Mouse (Mus musculus) forebrain, embryonic 10.5 days (tissue): ENCODE measurements around the gene Rab23. TPM values are rescaled to one million over a fixed set of nuclear protein-coding genes. Genes with fewer than 3 reads are reported as not detected.

Experiments used
- DNase-seq: peaks from one replicate; pipeline ENCODE4 v3.0.0-alpha.2; 2017; ENCODE audit warnings: low spot score; ENCODE audit errors: extremely low spot score
- H3K27ac ChIP-seq: fragments of 300-500 bp; sonication (generic); 2 replicates; pipeline ENCODE4 v1.5.1; 2016; ENCODE audit warnings: mild to moderate bottlenecking
- H3K27me3 ChIP-seq: fragments of 300-500 bp; sonication (generic); 2 replicates; pipeline ENCODE4 v1.6.1; 2016; ENCODE audit warnings: mild to moderate bottlenecking; ENCODE audit not compliant: poor library complexity, severe bottlenecking
- H3K36me3 ChIP-seq: fragments of 300-500 bp; sonication (generic); replicated peaks from 2 replicates; pipeline ENCODE4 v1.6.1; 2016; ENCODE audit warnings: mild to moderate bottlenecking, moderate library complexity
- H3K4me1 ChIP-seq: fragments of 300-500 bp; sonication (generic); 2 replicates; pipeline ENCODE4 v1.6.1; 2016
- H3K4me3 ChIP-seq: fragments of 300-500 bp; sonication (generic); 2 replicates; pipeline ENCODE4 v1.5.1; 2016; ENCODE audit warnings: mild to moderate bottlenecking, moderate library complexity
- H3K9me3 ChIP-seq: fragments of 300-500 bp; sonication (generic); 2 replicates; pipeline ENCODE4 v1.6.1; 2016; ENCODE audit warnings: mild to moderate bottlenecking, moderate library complexity
- WGBS: fragments of 180-500 bp; shearing (Covaris S2); methylation state at CpG from one replicate; pipeline ENCODE4 v1.1.7; 2016; 5-methylcytosine and 5-hydroxymethylcytosine counted together
- polyA plus RNA-seq: library from polyadenylated mRNA; unstranded; fragments of >200 nt; fragmentation: Nextera tagmentation; extraction: Ambion mirVana; gene quantifications from 2 replicates; pipeline ENCODE4 v1.2.1, GENCODE M21; 2016

Gene Rab23
- polyA plus RNA-seq, 1 experiment from 2014 or later = 31.1 TPM

DNA sequence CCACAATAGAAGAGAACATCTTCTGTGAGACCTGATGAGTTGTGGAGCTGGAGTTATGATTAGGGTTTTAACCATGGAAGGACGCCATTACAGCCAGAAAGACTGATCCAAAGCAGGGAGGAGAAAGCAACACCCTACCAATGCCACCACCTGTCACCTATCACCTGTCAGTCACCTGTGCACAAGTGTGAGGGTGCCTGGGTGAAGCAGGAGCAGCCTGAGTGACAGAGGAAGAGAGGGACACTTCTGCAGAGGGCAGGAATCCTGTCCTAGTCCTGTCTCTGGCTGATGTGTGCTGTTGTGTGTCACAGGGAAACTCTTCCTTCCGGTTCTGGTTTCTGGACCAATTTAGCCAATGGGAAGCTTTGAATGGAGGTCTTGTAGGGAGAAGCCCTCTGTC, 23.7 kb upstream of the Rab23 start:
- H3K27ac ChIP-seq = no peak overlapping the region
- H3K9me3 ChIP-seq = no peaks in the 10 kb centered on the region
- H3K36me3 ChIP-seq = no peaks in the 10 kb centered on the region
- no peaks in the 10 kb centered on the region for H3K4me1 ChIP-seq
- no peaks in the 10 kb centered on the region for H3K27me3 ChIP-seq
- DNase-seq = no peak
- WGBS = 84% methylated on average over 2 of the region's 2 CpGs
- H3K4me3 ChIP-seq = no peak overlapping the region

DNA sequence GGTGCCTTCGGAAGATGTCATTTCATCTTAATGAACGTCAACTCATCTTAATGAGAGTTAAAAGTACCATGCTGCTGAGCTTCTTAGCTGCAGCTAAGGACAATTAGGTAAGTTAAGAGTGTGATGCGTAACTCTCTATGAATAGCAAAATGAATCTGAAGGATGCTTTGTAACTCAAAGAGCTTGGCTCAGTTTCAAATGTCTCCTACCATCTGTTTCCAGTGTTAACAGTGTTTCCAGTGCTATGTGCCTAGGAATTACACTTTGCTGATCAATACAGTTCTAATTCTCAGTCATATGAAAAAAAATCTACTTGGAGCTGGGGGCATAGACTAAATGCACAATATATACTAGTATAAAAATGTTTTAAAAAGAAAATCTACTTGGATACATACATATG, 18.4 kb upstream of the Rab23 start:
- no peaks in the 10 kb centered on the region for H3K9me3 ChIP-seq
- WGBS = 94% methylated on average over 3 of the region's 3 CpGs
- H3K4me1 ChIP-seq = no peaks in the 10 kb centered on the region
- DNase-seq = no peak
- no peak overlapping the region for H3K4me3 ChIP-seq
- no peak overlapping the region for H3K27ac ChIP-seq
- no peaks in the 10 kb centered on the region for H3K27me3 ChIP-seq
- H3K36me3 ChIP-seq = no peaks in the 10 kb centered on the region

DNA sequence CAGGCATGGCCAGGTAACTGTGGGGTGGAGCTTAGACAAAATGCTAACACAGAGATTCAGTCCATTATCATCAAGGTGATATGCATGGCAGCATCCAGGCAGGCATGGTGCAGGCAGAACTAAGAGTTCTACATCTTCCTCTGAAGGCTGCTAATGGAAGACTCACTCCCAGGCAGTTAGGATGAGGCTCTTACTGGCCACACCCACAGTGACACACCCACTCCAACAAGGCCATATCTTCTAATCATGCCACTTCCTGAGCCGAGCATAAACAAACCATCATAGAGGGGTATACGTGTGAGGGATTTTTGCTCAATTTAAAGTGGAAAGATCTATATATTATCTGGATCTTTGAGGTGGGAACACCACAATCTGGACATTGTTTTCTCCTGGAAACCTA, 10.1 kb upstream of the Rab23 start:
- no peaks in the 10 kb centered on the region for H3K9me3 ChIP-seq
- peaks cover 6% of the 10 kb centered on the region for H3K4me1 ChIP-seq
- 86% methylated on average over 2 of the region's 2 CpGs for WGBS
- 0 out of 2 replicates have a peak, but pooled peaks cover 4% of the 10 kb centered on the region for H3K27me3 ChIP-seq
- no peak overlapping the region for H3K4me3 ChIP-seq
- no peaks in the 10 kb centered on the region for H3K36me3 ChIP-seq
- DNase-seq = no peak
- no peak overlapping the region for H3K27ac ChIP-seq

DNA sequence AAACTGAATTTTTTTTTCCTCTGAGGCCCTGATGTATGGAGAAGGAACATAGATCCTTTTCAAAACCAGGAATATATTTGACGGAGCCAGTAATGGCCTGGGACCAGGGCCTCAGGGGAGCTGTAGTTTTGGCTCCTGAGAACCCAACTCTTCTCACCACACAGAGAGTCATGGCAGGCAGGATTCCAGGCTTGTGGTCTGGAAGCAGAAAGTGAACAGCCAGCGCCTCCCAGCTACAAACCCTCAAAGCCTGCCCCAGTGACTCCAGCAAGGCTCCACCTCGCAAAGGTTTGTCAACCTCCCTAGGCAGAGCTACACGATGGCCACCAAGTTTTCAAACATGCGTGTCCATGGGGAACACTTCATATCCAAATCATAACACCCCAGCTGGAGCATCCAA, 7.7 kb upstream of the Rab23 start:
- no peak for DNase-seq
- WGBS = 88% methylated on average over 5 of the region's 5 CpGs
- Histone ChIP-seq H3K36me3 (no peaks in the 10 kb centered on the region), H3K4me3 (no peak overlapping the region), H3K27me3 (0 out of 2 replicates have a peak, but pooled peaks cover 4% of the 10 kb centered on the region), H3K27ac (no peak overlapping the region), H3K9me3 (no peaks in the 10 kb centered on the region), H3K4me1 (peaks cover 11% of the 10 kb centered on the region)

DNA sequence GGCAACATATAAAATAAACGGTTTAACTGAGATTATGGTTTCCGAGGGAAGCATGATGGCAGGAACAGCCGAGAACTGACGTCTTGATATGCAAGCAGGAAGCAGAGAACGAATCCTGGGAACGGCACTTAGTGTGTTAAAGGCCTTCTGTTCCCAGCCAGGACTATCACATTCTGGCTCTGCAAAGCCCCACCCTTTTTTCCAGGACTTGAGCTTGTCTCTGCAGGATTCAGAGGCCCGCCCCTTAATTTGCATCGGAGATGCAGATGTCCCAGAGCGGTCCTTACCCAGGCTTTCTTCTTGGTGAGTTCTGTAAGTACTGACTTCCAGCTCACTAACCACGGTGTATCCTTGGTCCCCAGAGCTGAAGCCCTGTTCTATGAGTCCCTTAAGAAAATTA, 4.9 kb upstream of the Rab23 start:
- 0 out of 2 replicates have a peak, but pooled peaks cover 4% of the 10 kb centered on the region for H3K27me3 ChIP-seq
- 12% methylated on average over 10 of the region's 10 CpGs for WGBS
- H3K4me1 ChIP-seq = peaks cover 15% of the 10 kb centered on the region
- no peaks in the 10 kb centered on the region for H3K36me3 ChIP-seq
- H3K9me3 ChIP-seq = no peaks in the 10 kb centered on the region
- peak overlapping the region; percentile 22 for H3K4me3 ChIP-seq
- DNase-seq = peak; percentile 24
- H3K27ac ChIP-seq = no peak overlapping the region

DNA sequence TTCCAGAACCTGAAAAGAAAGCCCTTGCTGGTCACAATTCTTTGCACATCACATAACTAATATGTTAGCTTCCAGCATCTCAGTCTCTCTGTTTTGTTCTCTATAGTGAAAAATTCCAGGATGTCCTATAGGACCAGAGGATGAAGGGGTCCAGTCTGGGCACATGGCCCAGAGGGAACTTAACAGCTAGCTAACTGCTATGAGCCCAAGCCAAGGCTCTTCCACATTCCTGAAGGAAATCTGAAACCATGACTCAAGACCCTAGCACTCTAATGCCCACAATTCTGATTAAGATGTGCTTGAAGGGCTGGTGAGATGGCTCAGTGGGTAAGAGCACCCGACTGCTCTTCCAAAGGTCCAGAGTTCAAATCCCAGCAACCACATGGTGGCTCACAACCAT, 2.1 kb upstream of the Rab23 start:
- WGBS = 92% methylated on average over 1 of the region's 1 CpGs
- H3K9me3 ChIP-seq = no peaks in the 10 kb centered on the region
- H3K36me3 ChIP-seq = peaks cover 11% of the 10 kb centered on the region
- no peak for DNase-seq
- peaks cover 24% of the 10 kb centered on the region for H3K4me1 ChIP-seq
- H3K27me3 ChIP-seq = 0 out of 2 replicates have a peak, but pooled peaks cover 4% of the 10 kb centered on the region
- H3K27ac ChIP-seq = no peak overlapping the region
- no peak overlapping the region for H3K4me3 ChIP-seq

DNA sequence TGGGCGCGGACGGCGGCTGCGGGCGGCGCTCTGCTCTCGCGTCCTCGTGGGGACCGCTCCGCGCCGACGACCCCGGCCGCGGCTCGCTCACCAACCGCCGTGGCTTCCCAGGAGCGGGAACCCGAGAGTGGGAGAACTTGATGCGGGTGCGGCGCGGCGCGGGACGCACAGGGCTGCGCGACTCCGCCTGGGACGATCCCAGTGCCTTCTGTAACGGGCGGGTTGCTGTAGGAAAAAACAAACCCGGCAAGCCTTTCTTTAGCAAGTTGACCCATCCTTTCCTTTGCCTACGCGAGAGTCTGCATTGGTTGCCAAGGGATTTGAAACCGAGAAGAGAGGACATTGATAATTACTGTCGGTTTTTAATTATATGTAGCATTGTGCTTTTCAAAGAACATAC, 544 bp downstream of the Rab23 start:
- Histone ChIP-seq H3K9me3 (no peaks in the 10 kb centered on the region), H3K27ac (peak overlapping the region; percentile 96), H3K4me3 (peak overlapping the region; percentile 91), H3K36me3 (peaks cover 36% of the 10 kb centered on the region), H3K4me1 (peaks cover 14% of the 10 kb centered on the region), H3K27me3 (no peaks in the 10 kb centered on the region)
- peak; percentile 49 for DNase-seq
- under 1% methylated on average over 41 of the region's 41 CpGs for WGBS

DNA sequence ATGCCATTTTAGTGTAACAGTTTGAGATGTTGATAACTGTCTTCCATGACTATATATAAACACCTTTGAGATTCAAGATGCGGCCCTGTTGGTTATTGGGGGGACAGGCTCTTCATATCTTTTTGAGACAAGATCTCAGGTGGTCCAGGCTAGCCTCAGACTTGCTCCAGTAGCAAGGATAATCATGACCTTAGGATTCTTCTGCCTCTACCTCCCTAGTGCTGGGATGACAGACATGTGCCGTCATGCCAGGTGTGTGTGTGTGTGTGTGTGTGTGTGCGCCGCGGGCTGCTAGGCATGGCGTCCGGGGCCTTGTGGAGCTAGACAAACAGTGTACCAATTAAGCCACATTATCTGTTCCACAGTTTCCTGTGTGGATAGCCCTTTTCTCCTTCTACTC, 1.3 kb downstream of the Rab23 start:
- Histone ChIP-seq H3K36me3 (peaks cover 44% of the 10 kb centered on the region), H3K27me3 (no peaks in the 10 kb centered on the region), H3K4me3 (peak overlapping the region; percentile 91), H3K9me3 (no peaks in the 10 kb centered on the region), H3K27ac (no peak overlapping the region), H3K4me1 (peaks cover 14% of the 10 kb centered on the region)
- WGBS = 87% methylated on average over 7 of the region's 7 CpGs
- DNase-seq = no peak

GRCm38 (mm10) chr1:33724516-33724915, 4.8 kb downstream of the Rab23 start:
- Histone ChIP-seq H3K36me3 (peaks cover 77% of the 10 kb centered on the region), H3K27me3 (no peaks in the 10 kb centered on the region), H3K27ac (no peak overlapping the region), H3K4me1 (peaks cover 11% of the 10 kb centered on the region), H3K9me3 (no peaks in the 10 kb centered on the region), H3K4me3 (no peak overlapping the region)
- no peak for DNase-seq
- 94% methylated on average over 6 of the region's 6 CpGs for WGBS

- Histone ChIP-seq H3K36me3 (peaks cover 83% of the 10 kb centered on the region), H3K27ac (no peak overlapping the region), H3K9me3 (no peaks in the 10 kb centered on the region), H3K27me3 (no peaks in the 10 kb centered on the region), H3K4me3 (no peak overlapping the region), H3K4me1 (peaks cover 9% of the 10 kb centered on the region)
- DNase-seq = no peak
- 91% methylated on average over 5 of the region's 5 CpGs for WGBS
Measured at GRCm38 (mm10) chr1:33725086-33725485, 5.4 kb downstream of the Rab23 start.

- no peak for DNase-seq
- WGBS = 91% methylated on average over 9 of the region's 9 CpGs
- H3K27ac ChIP-seq = no peak overlapping the region
- H3K27me3 ChIP-seq = no peaks in the 10 kb centered on the region
- H3K9me3 ChIP-seq = no peaks in the 10 kb centered on the region
- no peak overlapping the region for H3K4me3 ChIP-seq
- no peaks in the 10 kb centered on the region for H3K4me1 ChIP-seq
- peaks cover 99% of the 10 kb centered on the region for H3K36me3 ChIP-seq
Measured at GRCm38 (mm10) chr1:33733044-33733443, 13.4 kb downstream of the Rab23 start.

DNA sequence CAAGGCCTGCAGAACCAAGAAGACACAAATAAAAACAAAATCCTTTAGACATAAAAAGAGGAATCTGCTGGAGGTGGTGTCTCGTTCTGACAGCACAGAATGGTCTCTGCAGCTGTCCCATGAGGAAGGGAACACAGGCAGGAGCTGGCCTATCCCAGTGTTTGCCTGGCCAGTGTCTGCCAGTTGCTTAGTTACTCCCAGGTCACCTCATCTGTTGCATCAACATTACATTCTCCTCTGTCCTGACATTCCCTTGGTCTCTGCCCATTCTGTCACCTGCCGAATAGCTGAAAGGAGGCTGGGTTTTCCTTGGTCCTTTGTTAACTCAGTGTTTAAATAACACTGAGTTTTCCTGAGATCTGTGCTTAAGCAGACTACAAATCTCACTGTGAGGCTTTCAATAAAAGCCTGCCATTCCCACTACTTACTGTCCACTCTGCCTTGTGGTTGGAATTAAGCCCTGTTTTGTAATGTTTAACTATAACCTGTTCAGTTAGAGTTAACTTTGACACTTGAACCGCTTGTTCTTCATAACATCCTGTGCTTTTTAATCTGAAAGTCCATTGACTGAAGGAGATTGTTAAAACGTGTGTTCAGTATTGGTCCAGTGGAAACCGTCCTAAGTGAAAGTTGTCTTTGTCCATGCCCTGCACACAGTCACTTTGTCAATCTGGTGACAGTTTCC, 14.5 kb downstream of the Rab23 start:
- DNase-seq = no peak
- 85% methylated on average over 5 of the region's 5 CpGs for WGBS

GRCm38 (mm10) chr1:33738281-33738680, 18.6 kb downstream of the Rab23 start:
- DNase-seq = no peak
- Histone ChIP-seq H3K4me3 (no peak overlapping the region), H3K27me3 (no peaks in the 10 kb centered on the region), H3K36me3 (peaks cover 87% of the 10 kb centered on the region), H3K9me3 (no peaks in the 10 kb centered on the region), H3K27ac (no peak overlapping the region), H3K4me1 (no peaks in the 10 kb centered on the region)
- 96% methylated on average over 11 of the region's 11 CpGs for WGBS

More for the DNA sequence above, 14.5 kb downstream of the Rab23 start:
- Histone ChIP-seq H3K9me3 (no peaks in the 10 kb centered on the region), H3K27ac (no peak overlapping the region), H3K4me1 (no peaks in the 10 kb centered on the region), H3K4me3 (no peak overlapping the region), H3K36me3 (peaks cover 98% of the 10 kb centered on the region), H3K27me3 (no peaks in the 10 kb centered on the region)
